Mouse (Mus musculus): ENCODE data around the gene Mindy1. TPM values are rescaled to one million over a fixed set of nuclear protein-coding genes. Genes with fewer than 3 reads are reported as not detected.
A peak's percentile ranks its signal among the peaks of the same experiment; 100 is the strongest.

Mindy1 gene
- polyA plus RNA-seq, 1 experiment from 2014 or later: 42.9 TPM

DNA sequence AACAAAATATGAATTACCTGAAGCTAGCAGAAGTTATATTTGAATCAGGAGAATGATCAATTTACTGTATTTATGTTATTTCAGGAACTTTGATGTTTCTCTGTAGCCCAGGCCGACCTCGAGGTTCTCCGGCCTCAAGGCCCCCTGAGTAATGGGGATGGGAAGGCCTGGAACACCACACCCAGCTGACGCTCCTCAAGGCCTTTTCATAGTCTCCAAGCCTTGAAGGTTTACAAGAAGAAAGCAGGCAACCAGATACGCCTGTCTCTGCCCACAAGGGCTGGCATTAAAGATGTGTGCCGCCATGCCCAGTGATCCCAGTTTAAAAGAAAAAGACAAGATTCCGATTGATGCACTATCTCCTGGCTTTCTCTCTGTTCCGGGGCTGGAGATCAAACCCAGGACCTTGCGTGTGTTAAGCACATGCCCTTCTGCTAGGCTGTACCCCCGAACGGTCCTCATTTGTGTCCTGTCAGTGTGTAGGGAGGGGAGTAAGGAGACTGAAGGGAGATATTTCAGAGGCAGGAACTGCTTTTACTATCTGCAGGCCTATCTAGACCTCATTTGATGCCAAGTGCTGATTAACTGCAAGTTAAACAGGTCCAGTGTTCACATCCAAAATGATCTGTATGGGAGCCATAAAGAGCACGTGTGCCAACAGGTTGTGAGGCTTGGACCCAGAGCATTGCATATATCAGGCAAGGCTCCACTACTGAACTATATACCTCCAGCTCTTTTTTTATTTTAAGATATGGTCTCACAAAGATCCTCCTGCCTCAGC, 3.5 kb downstream of the Mindy1 start:
- no peaks in the 10 kb centered on the region for H3K9me3 ChIP-seq
- peak overlapping the region; percentile 83 for H3K4me2 ChIP-seq
- WGBS: 83% methylated on average over 12 of the region's 12 CpGs
- peak overlapping the region; percentile 77 for H3K4me3 ChIP-seq
- peaks cover 25% of the 10 kb centered on the region for H3K4me1 ChIP-seq
- peak overlapping the region; percentile 87 for H3K9ac ChIP-seq
- H3K36me3 ChIP-seq: peaks cover 30% of the 10 kb centered on the region
- H3K27ac ChIP-seq: no peak overlapping the region
- no peaks in the 10 kb centered on the region for H3K27me3 ChIP-seq
- ATAC-seq (ENCODE audit: insufficient number of reproducible peaks, insufficient read depth, low FRiP score, low TSS enrichment, low read depth): no peak

DNA sequence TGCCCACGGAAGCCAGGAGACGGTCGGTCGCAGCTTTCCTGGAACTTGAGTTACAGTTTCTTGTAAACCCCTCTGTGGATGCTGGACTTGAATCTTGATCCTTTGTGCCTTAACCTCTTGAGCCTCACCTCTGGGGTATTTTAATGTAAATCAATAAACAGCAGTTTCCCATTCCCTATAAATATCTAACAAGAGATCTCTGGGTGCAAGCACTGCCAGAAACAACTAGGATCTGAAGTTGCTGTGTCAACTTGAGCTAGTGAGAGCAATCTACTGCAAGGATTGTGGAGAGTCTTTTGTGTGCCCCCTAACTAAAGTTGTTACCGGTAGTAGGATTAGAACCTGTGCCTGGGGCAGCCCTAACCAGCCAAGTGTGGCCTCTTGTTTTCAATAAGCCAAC, 4.2 kb downstream of the Mindy1 start:
- Histone ChIP-seq H3K4me2 (no peak overlapping the region), H3K27ac (no peak overlapping the region), H3K9ac (no peak overlapping the region), H3K36me3 (peaks cover 37% of the 10 kb centered on the region), H3K4me3 (no peak overlapping the region), H3K9me3 (no peaks in the 10 kb centered on the region), H3K27me3 (no peaks in the 10 kb centered on the region), H3K4me1 (peaks cover 25% of the 10 kb centered on the region)
- WGBS: 88% methylated on average over 5 of the region's 5 CpGs
- ATAC-seq (ENCODE audit: insufficient number of reproducible peaks, insufficient read depth, low FRiP score, low TSS enrichment, low read depth): no peak

GRCm38 (mm10) chr3:95286011-95286410, 4.9 kb downstream of the Mindy1 start:
- H3K4me2 ChIP-seq: no peak overlapping the region
- no peak for ATAC-seq (ENCODE audit: insufficient number of reproducible peaks, insufficient read depth, low FRiP score, low TSS enrichment, low read depth)
- WGBS: 68% methylated on average over 5 of the region's 5 CpGs
- H3K36me3 ChIP-seq: peaks cover 43% of the 10 kb centered on the region
- H3K9ac ChIP-seq: no peak overlapping the region
- no peak overlapping the region for H3K4me3 ChIP-seq
- H3K4me1 ChIP-seq: peaks cover 21% of the 10 kb centered on the region
- no peaks in the 10 kb centered on the region for H3K27me3 ChIP-seq
- no peak overlapping the region for H3K27ac ChIP-seq
- no peaks in the 10 kb centered on the region for H3K9me3 ChIP-seq

- Histone ChIP-seq H3K9ac (no peak overlapping the region), H3K4me3 (no peak overlapping the region), H3K4me1 (peaks cover 21% of the 10 kb centered on the region), H3K4me2 (no peak overlapping the region), H3K9me3 (no peaks in the 10 kb centered on the region), H3K27me3 (no peaks in the 10 kb centered on the region), H3K36me3 (peaks cover 48% of the 10 kb centered on the region), H3K27ac (no peak overlapping the region)
- WGBS: 87% methylated on average over 7 of the region's 7 CpGs
- ATAC-seq (ENCODE audit: insufficient number of reproducible peaks, insufficient read depth, low FRiP score, low TSS enrichment, low read depth): no peak
These were observed 5.4 kb downstream of the Mindy1 start for GRCm38 (mm10) chr3:95286510-95286909.

GRCm38 (mm10) chr3:95287541-95287940, 6.4 kb downstream of the Mindy1 start:
- Histone ChIP-seq H3K9me3 (no peaks in the 10 kb centered on the region), H3K4me2 (no peak overlapping the region), H3K9ac (no peak overlapping the region), H3K4me3 (no peak overlapping the region), H3K36me3 (peaks cover 58% of the 10 kb centered on the region), H3K27me3 (no peaks in the 10 kb centered on the region), H3K4me1 (peaks cover 17% of the 10 kb centered on the region), H3K27ac (no peak overlapping the region)
- no peak for ATAC-seq (ENCODE audit: insufficient number of reproducible peaks, insufficient read depth, low FRiP score, low TSS enrichment, low read depth)
- WGBS: 96% methylated on average over 3 of the region's 3 CpGs

DNA sequence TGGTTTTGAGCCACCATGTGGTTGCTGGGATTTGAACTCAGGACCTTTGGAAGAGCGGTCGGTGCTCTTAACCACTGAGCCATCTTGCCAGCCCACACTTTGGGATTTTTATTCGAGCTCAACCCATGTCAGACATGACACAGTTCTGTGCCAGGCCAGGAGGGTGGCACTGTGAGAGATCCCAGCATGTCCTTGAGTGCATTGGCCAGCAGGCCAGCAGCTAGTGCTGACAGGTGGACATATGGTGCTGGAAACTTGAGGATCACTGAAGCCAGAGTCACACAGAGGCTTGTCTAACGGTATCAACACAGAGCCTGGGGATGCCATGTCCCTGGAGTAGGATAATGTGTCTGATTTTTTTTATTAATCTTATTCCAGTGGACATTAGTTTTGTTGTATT, 8.3 kb downstream of the Mindy1 start:
- no peak for ATAC-seq (ENCODE audit: insufficient number of reproducible peaks, insufficient read depth, low FRiP score, low TSS enrichment, low read depth)
- 89% methylated on average over 4 of the region's 4 CpGs for WGBS
- H3K4me2 ChIP-seq: no peak overlapping the region
- no peak overlapping the region for H3K4me3 ChIP-seq
- no peaks in the 10 kb centered on the region for H3K9me3 ChIP-seq
- H3K4me1 ChIP-seq: peaks cover 9% of the 10 kb centered on the region
- H3K27me3 ChIP-seq: no peaks in the 10 kb centered on the region
- H3K9ac ChIP-seq: no peak overlapping the region
- H3K36me3 ChIP-seq: peaks cover 77% of the 10 kb centered on the region
- no peak overlapping the region for H3K27ac ChIP-seq

- H3K27me3 ChIP-seq: no peaks in the 10 kb centered on the region
- 0 out of 2 replicates have a peak, but pooled peaks cover 3% of the 10 kb centered on the region for H3K4me1 ChIP-seq
- H3K36me3 ChIP-seq: peaks cover 84% of the 10 kb centered on the region
- no peak for ATAC-seq (ENCODE audit: insufficient number of reproducible peaks, insufficient read depth, low FRiP score, low TSS enrichment, low read depth)
- no peak overlapping the region for H3K4me3 ChIP-seq
- H3K9ac ChIP-seq: no peak overlapping the region
- WGBS: 72% methylated on average over 6 of the region's 6 CpGs
- H3K4me2 ChIP-seq: no peak overlapping the region
- no peak overlapping the region for H3K27ac ChIP-seq
- H3K9me3 ChIP-seq: no peaks in the 10 kb centered on the region
These were observed 9.0 kb downstream of the Mindy1 start for GRCm38 (mm10) chr3:95290156-95290555.

DNA sequence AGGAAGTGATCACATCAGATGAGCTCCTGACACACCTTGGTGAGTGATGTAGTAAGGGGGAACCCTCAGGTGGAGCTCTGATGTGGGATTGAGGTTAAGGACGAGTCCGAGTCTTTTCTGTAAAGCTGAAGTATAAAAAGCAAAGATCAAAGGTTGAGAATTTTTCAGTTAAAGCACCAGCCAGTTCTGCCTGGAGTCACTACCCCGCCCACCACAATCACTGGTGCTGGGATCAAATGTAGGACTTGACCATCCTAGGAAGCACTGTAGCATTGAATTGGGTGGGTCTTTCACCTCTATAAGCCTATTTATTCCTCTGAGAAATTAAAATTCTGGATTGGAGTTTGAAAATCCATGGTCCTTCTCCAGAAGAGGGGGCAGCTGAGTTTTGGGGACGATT, 9.9 kb downstream of the Mindy1 start:
- Histone ChIP-seq H3K9ac (no peak overlapping the region), H3K27me3 (no peaks in the 10 kb centered on the region), H3K4me1 (0 out of 2 replicates have a peak, but pooled peaks cover 5% of the 10 kb centered on the region), H3K36me3 (peaks cover 92% of the 10 kb centered on the region), H3K4me2 (no peak overlapping the region), H3K27ac (no peak overlapping the region), H3K4me3 (no peak overlapping the region), H3K9me3 (no peaks in the 10 kb centered on the region)
- ATAC-seq (ENCODE audit: insufficient number of reproducible peaks, insufficient read depth, low FRiP score, low TSS enrichment, low read depth): no peak
- WGBS: 84% methylated on average over 4 of the region's 4 CpGs

- H3K36me3 ChIP-seq: peaks cover 95% of the 10 kb centered on the region
- H3K27me3 ChIP-seq: no peaks in the 10 kb centered on the region
- H3K4me1 ChIP-seq: 0 out of 2 replicates have a peak, but pooled peaks cover 4% of the 10 kb centered on the region
- no peak overlapping the region for H3K27ac ChIP-seq
- WGBS: 90% methylated on average over 2 of the region's 2 CpGs
- H3K9ac ChIP-seq: no peak overlapping the region
- no peaks in the 10 kb centered on the region for H3K9me3 ChIP-seq
- no peak overlapping the region for H3K4me2 ChIP-seq
- H3K4me3 ChIP-seq: no peak overlapping the region
- no peak for ATAC-seq (ENCODE audit: insufficient number of reproducible peaks, insufficient read depth, low FRiP score, low TSS enrichment, low read depth)
These were observed 11.8 kb downstream of the Mindy1 start for GRCm38 (mm10) chr3:95292899-95293298.

DNA sequence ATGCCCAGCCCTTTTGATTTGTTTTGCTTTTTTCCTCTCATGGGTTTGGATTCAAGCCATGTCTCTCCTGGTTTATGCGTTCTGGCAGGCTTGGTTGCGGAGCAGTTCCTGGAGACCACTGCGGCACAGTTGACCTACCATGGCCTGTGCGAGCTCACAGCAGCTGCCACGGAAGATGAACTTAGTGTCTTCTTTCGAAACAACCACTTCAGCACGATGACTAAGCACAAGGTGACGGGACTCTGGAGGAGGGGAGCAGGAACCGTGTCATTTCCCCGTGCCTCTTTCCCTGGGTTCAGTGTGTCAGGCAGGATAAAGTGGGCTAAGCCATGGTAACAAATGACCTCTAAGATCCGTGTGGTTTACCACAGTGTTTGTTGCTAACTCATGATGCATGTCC, 12.4 kb downstream of the Mindy1 start:
- no peak overlapping the region for H3K4me2 ChIP-seq
- 0 out of 2 replicates have a peak, but pooled peaks cover 4% of the 10 kb centered on the region for H3K4me1 ChIP-seq
- H3K27me3 ChIP-seq: no peaks in the 10 kb centered on the region
- H3K9me3 ChIP-seq: no peaks in the 10 kb centered on the region
- ATAC-seq (ENCODE audit: insufficient number of reproducible peaks, insufficient read depth, low FRiP score, low TSS enrichment, low read depth): no peak
- H3K36me3 ChIP-seq: peaks cover 90% of the 10 kb centered on the region
- no peak overlapping the region for H3K4me3 ChIP-seq
- H3K9ac ChIP-seq: no peak overlapping the region
- 79% methylated on average over 11 of the region's 11 CpGs for WGBS
- no peak overlapping the region for H3K27ac ChIP-seq

- no peak for ATAC-seq (ENCODE audit: insufficient number of reproducible peaks, insufficient read depth, low FRiP score, low TSS enrichment, low read depth)
- H3K27ac ChIP-seq: peak overlapping the region; percentile 60; the same call in 1 of the 2 replicates
- H3K4me1 ChIP-seq: 0 out of 2 replicates have a peak, but pooled peaks cover 4% of the 10 kb centered on the region
- H3K36me3 ChIP-seq: peaks cover 84% of the 10 kb centered on the region
- WGBS: 82% methylated on average over 7 of the region's 7 CpGs
- H3K9me3 ChIP-seq: no peaks in the 10 kb centered on the region
- H3K4me3 ChIP-seq: no peak overlapping the region
- no peak overlapping the region for H3K4me2 ChIP-seq
- H3K27me3 ChIP-seq: no peaks in the 10 kb centered on the region
- H3K9ac ChIP-seq: no peak overlapping the region
These were observed 13.2 kb downstream of the Mindy1 start for GRCm38 (mm10) chr3:95294316-95294715.

DNA sequence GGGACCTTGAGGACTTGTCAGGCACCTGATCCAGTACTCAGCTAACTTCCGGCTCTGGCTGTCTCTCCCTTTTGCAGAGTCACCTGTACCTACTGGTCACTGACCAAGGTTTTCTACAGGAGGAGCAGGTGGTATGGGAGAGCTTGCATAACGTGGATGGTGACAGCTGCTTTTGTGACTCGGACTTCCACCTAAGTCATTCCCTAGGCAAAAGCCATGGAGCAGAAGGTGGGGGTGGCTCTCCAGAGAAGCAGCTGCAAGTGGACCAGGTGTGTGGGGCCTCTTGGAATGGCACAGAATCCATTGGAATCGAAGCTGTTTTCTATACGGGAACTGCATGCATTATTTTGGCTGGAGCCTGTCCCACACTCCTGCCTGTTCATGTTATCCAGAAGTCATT, 13.6 kb downstream of the Mindy1 start:
- WGBS: 80% methylated on average over 5 of the region's 5 CpGs
- 0 out of 2 replicates have a peak, but pooled peaks cover 4% of the 10 kb centered on the region for H3K4me1 ChIP-seq
- H3K4me3 ChIP-seq: no peak overlapping the region
- no peak for ATAC-seq (ENCODE audit: insufficient number of reproducible peaks, insufficient read depth, low FRiP score, low TSS enrichment, low read depth)
- H3K27ac ChIP-seq: peak overlapping the region; percentile 60; the same call in 1 of the 2 replicates
- no peak overlapping the region for H3K4me2 ChIP-seq
- no peaks in the 10 kb centered on the region for H3K27me3 ChIP-seq
- no peak overlapping the region for H3K9ac ChIP-seq
- H3K36me3 ChIP-seq: peaks cover 80% of the 10 kb centered on the region
- H3K9me3 ChIP-seq: no peaks in the 10 kb centered on the region

All from embryonic facial prominence, embryonic 13.5 days (tissue).